Mouse (Mus musculus) thymus, postnatal 36 days (tissue): Measurements from ENCODE around the gene Lhfpl3.

Experiments
- DNase-seq, 2 experiments: peaks; one replicate each; pipeline ENCODE4 v3.0.0; 2022; ENCODE audit warnings: mixed read lengths in 2 of 2

Lhfpl3 gene

GRCm38 (mm10) chr5:22943306-22943705, 197.4 kb downstream of the Lhfpl3 start:
- no peak for DNase-seq

GRCm38 (mm10) chr5:22963300-22963699, 217.4 kb downstream of the Lhfpl3 start:
- DNase-seq: no peak

- no peak for DNase-seq
Observed at GRCm38 (mm10) chr5:22986771-22987170, 240.9 kb downstream of the Lhfpl3 start.

GRCm38 (mm10) chr5:22999811-23000210, 254.0 kb downstream of the Lhfpl3 start:
- DNase-seq: no peak

GRCm38 (mm10) chr5:23003123-23003797, 257.4 kb downstream of the Lhfpl3 start:
- no peak for DNase-seq

- no peak for DNase-seq
Observed at GRCm38 (mm10) chr5:23006207-23006606, 260.3 kb downstream of the Lhfpl3 start.

GRCm38 (mm10) chr5:23010460-23010859, 264.6 kb downstream of the Lhfpl3 start:
- DNase-seq: no peak

GRCm38 (mm10) chr5:23013997-23014396, 268.1 kb downstream of the Lhfpl3 start:
- no peak for DNase-seq

- DNase-seq: no peak
Observed at GRCm38 (mm10) chr5:23015587-23016335, 269.9 kb downstream of the Lhfpl3 start.

- no peak for DNase-seq
Observed at GRCm38 (mm10) chr5:23034944-23035726, 289.3 kb downstream of the Lhfpl3 start.

GRCm38 (mm10) chr5:23035727-23036029, 289.8 kb downstream of the Lhfpl3 start:
- DNase-seq: no peak

- DNase-seq: no peak
Observed at GRCm38 (mm10) chr5:23040429-23040828, 294.6 kb downstream of the Lhfpl3 start.

GRCm38 (mm10) chr5:23042862-23043261, 297.0 kb downstream of the Lhfpl3 start:
- no peak for DNase-seq

- DNase-seq: no peak
Observed at GRCm38 (mm10) chr5:23049083-23049663, 303.3 kb downstream of the Lhfpl3 start.

- no peak for DNase-seq
Observed at GRCm38 (mm10) chr5:23051458-23051857, 305.6 kb downstream of the Lhfpl3 start.

GRCm38 (mm10) chr5:23094894-23095293, 349.0 kb downstream of the Lhfpl3 start:
- DNase-seq: no peak

GRCm38 (mm10) chr5:23106536-23106935, 360.7 kb downstream of the Lhfpl3 start:
- DNase-seq: no peak

GRCm38 (mm10) chr5:23111307-23111706, 365.4 kb downstream of the Lhfpl3 start:
- no peak for DNase-seq

GRCm38 (mm10) chr5:23114249-23114648, 368.4 kb downstream of the Lhfpl3 start:
- DNase-seq: no peak

- DNase-seq: no peak
Observed at GRCm38 (mm10) chr5:23126851-23127250, 381.0 kb downstream of the Lhfpl3 start.

- no peak for DNase-seq
Observed at GRCm38 (mm10) chr5:23140183-23140921, 394.5 kb downstream of the Lhfpl3 start.

- DNase-seq: no peak
Observed at GRCm38 (mm10) chr5:23153210-23153609, 407.4 kb downstream of the Lhfpl3 start.

GRCm38 (mm10) chr5:23154439-23154838, 408.6 kb downstream of the Lhfpl3 start:
- DNase-seq: no peak
